Mouse (Mus musculus): ENCODE measurements at regions not wholly inside any gene's neighbourhood (a gene's known extent, or its start where the extent isn't known, plus 50 kb on each side); places are given as distances from the start of the nearest gene placed in this dataset.

DNA sequence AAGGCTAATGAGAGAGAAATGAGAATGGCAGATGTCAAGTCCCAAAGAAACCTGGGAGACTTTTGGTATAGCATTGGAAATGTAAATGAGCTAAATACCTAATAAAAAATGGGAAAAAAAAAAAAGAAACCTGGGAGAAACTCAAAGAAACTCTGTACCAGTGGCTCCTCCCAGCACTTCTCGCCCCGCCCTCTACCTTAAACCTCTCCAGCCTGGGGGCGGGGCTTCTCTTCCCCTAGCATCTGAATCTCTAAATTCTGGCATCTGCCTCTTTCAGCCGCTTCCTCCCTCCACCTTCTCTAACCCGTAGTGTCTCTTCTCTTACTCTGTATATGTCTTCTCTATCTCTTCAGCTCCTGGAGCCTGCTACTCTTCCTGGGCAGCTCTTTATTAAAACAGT, 53.2 kb downstream of the Gpr6 start:
- no peaks in the 10 kb centered on the region for H3K36me3 ChIP-seq (replicated peaks)
- H3K9me3 ChIP-seq (replicated peaks) = no peaks in the 10 kb centered on the region
- no peaks in the 10 kb centered on the region for H3K4me1 ChIP-seq (ENCODE audit: insufficient read depth, low read depth, low read length)
- H3K27me3 ChIP-seq (ENCODE audit: insufficient read depth, low read length) = peaks cover 8% of the 10 kb centered on the region
- H3K4me3 ChIP-seq (ENCODE audit: low read depth, low read length) = no peak overlapping the region
- no peak for ATAC-seq (ENCODE audit: extremely low read depth, insufficient number of reproducible peaks, low FRiP score, poor library complexity, severe bottlenecking)
- no peak for TF ChIP-seq GATA1 (IDR thresholded peaks at IDR 0.05; ENCODE audit: borderline replicate concordance, low read length)
- no peak for TF ChIP-seq CTCF (IDR thresholded peaks at IDR 0.05; ENCODE audit: low read depth, low read length)
- no peak for TF ChIP-seq POLR2AphosphoS5 (IDR thresholded peaks at IDR 0.05; ENCODE audit: insufficient replicate concordance, low read depth, low read length)
- no peak for TF ChIP-seq TAL1 (conservative IDR thresholded peaks at IDR 0.05; ENCODE audit: low read depth, low read length)
- TF ChIP-seq GATA2 (IDR thresholded peaks at IDR 0.05; ENCODE audit: borderline replicate concordance, low read depth, low read length) = no peak
- no peak for DNase-seq (ENCODE audit: low spot score)

DNA sequence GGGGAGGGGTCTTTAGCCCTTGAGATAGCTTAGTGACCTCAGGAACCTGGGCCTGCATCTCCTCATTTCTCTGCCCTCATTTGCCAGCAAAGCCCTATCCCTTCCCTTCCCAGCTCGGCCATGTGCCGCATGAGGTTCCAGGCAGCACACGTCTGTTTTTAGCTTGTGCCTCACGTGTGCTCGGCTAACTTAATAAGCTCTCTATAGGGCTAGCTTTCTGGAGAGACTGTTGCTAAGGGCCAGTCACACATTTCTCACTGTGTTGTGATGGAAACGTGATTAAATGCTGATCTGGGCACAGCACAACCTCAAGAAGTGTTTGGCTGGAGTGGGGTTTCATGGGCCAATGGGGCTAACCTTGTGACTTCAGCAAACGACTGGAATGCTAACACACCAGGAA, 55.5 kb downstream of the Gpr6 start:
- ATAC-seq (ENCODE audit: extremely low read depth, insufficient number of reproducible peaks, low FRiP score, poor library complexity, severe bottlenecking) = no peak
- Histone ChIP-seq H3K4me1 (ENCODE audit: insufficient read depth, low read depth, low read length) (no peaks in the 10 kb centered on the region), H3K9me3 (replicated peaks) (no peaks in the 10 kb centered on the region), H3K36me3 (replicated peaks) (no peaks in the 10 kb centered on the region), H3K4me3 (ENCODE audit: low read depth, low read length) (no peak overlapping the region), H3K27me3 (ENCODE audit: insufficient read depth, low read length) (peaks cover 8% of the 10 kb centered on the region)
- TF ChIP-seq POLR2AphosphoS5 (IDR thresholded peaks at IDR 0.05; ENCODE audit: insufficient replicate concordance, low read depth, low read length) (no peak), GATA1 (IDR thresholded peaks at IDR 0.05; ENCODE audit: borderline replicate concordance, low read length) (no peak), GATA2 (IDR thresholded peaks at IDR 0.05; ENCODE audit: borderline replicate concordance, low read depth, low read length) (no peak), CTCF (IDR thresholded peaks at IDR 0.05; ENCODE audit: low read depth, low read length) (no peak), TAL1 (conservative IDR thresholded peaks at IDR 0.05; ENCODE audit: low read depth, low read length) (no peak)
- DNase-seq (ENCODE audit: low spot score) = no peak

DNA sequence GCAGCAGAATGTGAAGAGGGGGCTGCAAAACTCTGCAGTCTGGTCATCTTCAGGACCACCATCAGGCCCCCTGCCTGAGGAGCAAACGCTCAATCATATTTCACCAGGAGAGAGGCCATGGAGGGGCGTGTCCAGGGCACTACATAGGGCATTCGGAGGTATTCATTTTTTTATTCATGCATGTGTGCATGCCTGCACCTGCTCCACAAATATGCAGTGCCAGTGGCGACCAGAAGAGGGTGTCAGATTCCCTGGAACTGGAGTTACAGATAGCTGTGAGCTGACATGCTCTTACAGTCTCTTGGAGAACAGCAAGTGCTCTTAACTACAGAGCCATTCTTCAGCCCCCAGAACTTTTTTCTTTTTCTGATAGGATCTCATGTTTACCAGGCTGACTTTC, 56.4 kb downstream of the Gpr6 start:
- ATAC-seq (ENCODE audit: extremely low read depth, insufficient number of reproducible peaks, low FRiP score, poor library complexity, severe bottlenecking) = no peak

DNA sequence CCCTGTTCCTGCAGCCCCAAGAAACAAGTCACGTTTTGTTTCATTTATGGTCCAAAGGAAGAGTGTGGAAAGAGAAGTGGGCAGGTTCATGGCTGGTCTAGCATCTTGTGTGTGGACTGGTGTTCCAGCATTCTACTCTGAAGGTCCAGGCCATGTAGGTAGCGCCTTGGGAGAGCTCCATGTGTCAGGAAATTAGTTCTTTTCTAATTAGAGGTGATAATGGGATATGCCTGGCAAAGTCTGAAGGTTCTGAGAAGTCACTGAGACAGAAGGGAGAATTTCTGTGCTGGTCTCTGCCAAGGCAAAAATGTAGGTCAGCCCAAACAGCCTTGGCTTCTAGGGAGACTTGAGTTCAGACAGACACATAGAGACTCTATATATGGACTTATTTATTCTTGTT, 61.5 kb downstream of the Gpr6 start:
- Histone ChIP-seq H3K4me1 (ENCODE audit: insufficient read depth, low read depth, low read length) (peaks cover 6% of the 10 kb centered on the region), H3K9me3 (replicated peaks) (no peaks in the 10 kb centered on the region), H3K36me3 (replicated peaks) (no peaks in the 10 kb centered on the region), H3K27me3 (ENCODE audit: insufficient read depth, low read length) (no peaks in the 10 kb centered on the region; the same call in none of the 2 replicates), H3K4me3 (ENCODE audit: low read depth, low read length) (no peak overlapping the region)
- no peak for TF ChIP-seq GATA2 (IDR thresholded peaks at IDR 0.05; ENCODE audit: borderline replicate concordance, low read depth, low read length)
- TF ChIP-seq CTCF (IDR thresholded peaks at IDR 0.05; ENCODE audit: low read depth, low read length) = no peak
- no peak for TF ChIP-seq GATA1 (IDR thresholded peaks at IDR 0.05; ENCODE audit: borderline replicate concordance, low read length)
- ATAC-seq (ENCODE audit: extremely low read depth, insufficient number of reproducible peaks, low FRiP score, poor library complexity, severe bottlenecking) = no peak
- no peak for DNase-seq (ENCODE audit: low spot score)

More for the DNA sequence above, 56.4 kb downstream of the Gpr6 start:
- no peaks in the 10 kb centered on the region for H3K36me3 ChIP-seq (replicated peaks)
- H3K27me3 ChIP-seq (ENCODE audit: insufficient read depth, low read length) = peaks cover 8% of the 10 kb centered on the region
- no peaks in the 10 kb centered on the region for H3K9me3 ChIP-seq (replicated peaks)
- TF ChIP-seq POLR2AphosphoS5 (IDR thresholded peaks at IDR 0.05; ENCODE audit: insufficient replicate concordance, low read depth, low read length) (no peak), GATA2 (IDR thresholded peaks at IDR 0.05; ENCODE audit: borderline replicate concordance, low read depth, low read length) (no peak), GATA1 (IDR thresholded peaks at IDR 0.05; ENCODE audit: borderline replicate concordance, low read length) (no peak), TAL1 (conservative IDR thresholded peaks at IDR 0.05; ENCODE audit: low read depth, low read length) (no peak), CTCF (IDR thresholded peaks at IDR 0.05; ENCODE audit: low read depth, low read length) (no peak)
- no peak overlapping the region for H3K4me3 ChIP-seq (ENCODE audit: low read depth, low read length)
- no peak for DNase-seq (ENCODE audit: low spot score)
- no peaks in the 10 kb centered on the region for H3K4me1 ChIP-seq (ENCODE audit: insufficient read depth, low read depth, low read length)

DNA sequence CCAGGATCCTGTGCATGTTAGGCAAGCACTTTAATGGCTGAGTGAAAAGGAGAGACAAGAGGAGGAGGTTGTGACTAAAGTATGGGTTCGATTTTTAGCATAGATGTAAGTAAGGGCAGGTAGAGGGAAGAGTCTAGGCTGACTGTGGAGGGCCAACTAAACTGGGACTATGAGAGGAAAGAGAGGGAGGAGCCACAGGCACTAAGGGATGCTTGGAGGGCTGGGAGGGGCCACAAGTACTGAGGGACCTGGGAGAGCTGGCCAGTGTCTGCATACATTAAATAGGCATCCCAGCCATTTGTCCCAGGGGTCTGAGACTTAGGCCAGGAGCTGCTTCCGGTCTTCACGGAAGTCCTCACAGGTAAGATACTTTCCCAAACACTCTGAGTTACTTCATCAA, 64.2 kb downstream of the Gpr6 start:
- DNase-seq (ENCODE audit: low spot score) (no peak), ATAC-seq (ENCODE audit: extremely low read depth, insufficient number of reproducible peaks, low FRiP score, poor library complexity, severe bottlenecking) (no peak)
- Histone ChIP-seq H3K9me3 (replicated peaks) (no peaks in the 10 kb centered on the region), H3K36me3 (replicated peaks) (no peaks in the 10 kb centered on the region), H3K4me1 (ENCODE audit: insufficient read depth, low read depth, low read length) (peaks cover 6% of the 10 kb centered on the region), H3K27me3 (ENCODE audit: insufficient read depth, low read length) (no peaks in the 10 kb centered on the region; the same call in none of the 2 replicates), H3K4me3 (ENCODE audit: low read depth, low read length) (no peak overlapping the region)
- TF ChIP-seq GATA1 (IDR thresholded peaks at IDR 0.05; ENCODE audit: borderline replicate concordance, low read length) = no peak
- TF ChIP-seq TAL1 (conservative IDR thresholded peaks at IDR 0.05; ENCODE audit: low read depth, low read length) = no peak
- no peak for TF ChIP-seq POLR2AphosphoS5 (IDR thresholded peaks at IDR 0.05; ENCODE audit: insufficient replicate concordance, low read depth, low read length)
- no peak for TF ChIP-seq GATA2 (IDR thresholded peaks at IDR 0.05; ENCODE audit: borderline replicate concordance, low read depth, low read length)
- no peak for TF ChIP-seq CTCF (IDR thresholded peaks at IDR 0.05; ENCODE audit: low read depth, low read length)

DNA sequence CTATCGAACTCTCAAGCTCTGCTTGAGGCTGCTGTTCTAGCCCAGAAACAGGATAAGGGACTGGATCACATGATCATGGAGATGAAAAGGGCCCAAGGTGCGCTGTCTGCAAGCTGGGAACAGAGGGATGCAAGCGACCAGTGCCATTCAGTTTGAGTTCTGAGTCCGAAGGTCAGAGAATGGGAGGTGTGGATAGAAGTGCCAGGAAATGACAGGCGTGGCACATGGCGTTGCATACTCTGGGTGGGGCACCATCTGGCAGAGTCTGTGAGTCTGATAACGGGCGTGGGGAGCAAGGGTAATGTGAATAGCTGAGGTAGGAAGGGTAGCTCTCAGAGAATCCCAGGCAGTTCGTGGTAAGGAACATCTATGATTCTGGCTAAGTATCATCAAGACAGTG, 65.5 kb downstream of the Gpr6 start:
- Histone ChIP-seq H3K27me3 (ENCODE audit: insufficient read depth, low read length) (peaks cover 3% of the 10 kb centered on the region; the same call in 1 of the 2 replicates), H3K9me3 (replicated peaks) (no peaks in the 10 kb centered on the region), H3K4me1 (ENCODE audit: insufficient read depth, low read depth, low read length) (peaks cover 6% of the 10 kb centered on the region), H3K4me3 (ENCODE audit: low read depth, low read length) (no peak overlapping the region), H3K36me3 (replicated peaks) (no peaks in the 10 kb centered on the region)
- ATAC-seq (ENCODE audit: extremely low read depth, insufficient number of reproducible peaks, low FRiP score, poor library complexity, severe bottlenecking) = peak; percentile 40; the same call in 1 of the 2 replicates
- TF ChIP-seq GATA1 (IDR thresholded peaks at IDR 0.05; ENCODE audit: borderline replicate concordance, low read length) = no peak
- DNase-seq (ENCODE audit: low spot score) = no peak

DNA sequence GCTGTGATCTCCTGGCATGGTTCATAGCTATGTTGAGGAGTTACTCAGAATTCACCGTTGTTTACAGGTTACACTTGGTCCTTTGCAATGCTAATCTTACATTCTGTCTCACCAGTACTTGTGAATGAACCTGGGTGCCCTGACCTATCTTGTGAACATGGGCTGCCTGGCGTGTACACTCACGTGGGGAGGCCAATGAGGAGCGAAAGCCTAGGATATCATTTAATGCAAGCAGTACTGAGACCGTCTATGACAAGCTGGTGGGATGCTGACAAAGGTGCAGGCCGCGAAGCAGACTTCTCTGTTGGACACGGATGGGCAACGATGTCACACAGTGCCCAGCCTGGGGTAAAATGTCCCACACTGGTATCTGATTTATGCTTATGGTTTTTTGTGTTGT, 66.3 kb downstream of the Gpr6 start:
- H3K27me3 ChIP-seq (ENCODE audit: insufficient read depth, low read length) = peaks cover 6% of the 10 kb centered on the region
- no peaks in the 10 kb centered on the region for H3K36me3 ChIP-seq (replicated peaks)
- DNase-seq (ENCODE audit: low spot score) (no peak), ATAC-seq (ENCODE audit: extremely low read depth, insufficient number of reproducible peaks, low FRiP score, poor library complexity, severe bottlenecking) (no peak)
- TF ChIP-seq POLR2AphosphoS5 (IDR thresholded peaks at IDR 0.05; ENCODE audit: insufficient replicate concordance, low read depth, low read length) (no peak), GATA1 (IDR thresholded peaks at IDR 0.05; ENCODE audit: borderline replicate concordance, low read length) (no peak), GATA2 (IDR thresholded peaks at IDR 0.05; ENCODE audit: borderline replicate concordance, low read depth, low read length) (no peak), CTCF (IDR thresholded peaks at IDR 0.05; ENCODE audit: low read depth, low read length) (no peak)
- no peak overlapping the region for H3K4me3 ChIP-seq (ENCODE audit: low read depth, low read length)
- H3K4me1 ChIP-seq (ENCODE audit: insufficient read depth, low read depth, low read length) = peaks cover 6% of the 10 kb centered on the region
- H3K9me3 ChIP-seq (replicated peaks) = no peaks in the 10 kb centered on the region

Data from G1E (cell line).